Comparison of ENCODE assay signal across 17 mouse cellular contexts in the genomic region with DNA sequence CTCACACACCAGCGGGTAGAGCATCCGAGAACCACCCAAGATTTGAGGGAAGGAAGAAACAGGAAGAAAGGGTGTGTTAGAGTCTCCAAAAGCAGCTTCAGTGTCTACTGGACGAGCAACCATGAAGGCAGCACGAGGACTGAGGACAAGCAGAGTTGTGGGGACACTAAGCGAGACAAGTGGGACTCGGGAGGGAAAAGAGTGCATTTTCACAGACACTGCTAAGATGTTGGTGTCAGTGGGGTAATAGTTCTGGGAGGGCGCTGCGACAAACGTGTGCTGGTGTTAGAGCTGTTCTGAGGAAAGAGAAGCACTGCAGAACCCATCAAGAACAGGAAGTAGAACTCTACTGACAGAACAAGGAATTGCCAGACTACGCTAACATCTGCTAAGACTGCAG. TPM values are rescaled to one million over a fixed set of nuclear protein-coding genes. Genes with fewer than 3 reads are reported as not detected.
DNase-seq lines count a peak whose midpoint lies in the region; ATAC-seq and TF ChIP-seq lines count a peak whose summit lies in the region.
"Had no signal": no experiment of that assay in that cellular context is flagged by ENCODE, and none has a peak within 500 bp of the region (broad histone marks: within the 10 kb centered on the region; RNA-seq: fewer than 3 reads in every experiment).

No protein-coding gene starts in this region.

- H3K4me1 ChIP-seq in heart, adult 2 months (ENCODE audit: control insufficient read depth, insufficient read depth, low read length): peaks cover 15% of the 10 kb centered on the region
- no peaks in the 10 kb centered on the region for H3K4me1 ChIP-seq in lung, embryonic 14.5 days (ENCODE audit: insufficient read depth)
- H3K4me1 ChIP-seq in heart, embryonic 14.5 days (ENCODE audit: control insufficient read depth in 2 of 2, insufficient read depth in 2 of 2, low read length in 2 of 2): no peaks in the 10 kb centered on the region
- H3K4me1 ChIP-seq in small intestine, adult 2 months (ENCODE audit: control insufficient read depth, insufficient read depth, insufficient read length, low read length): no peaks in the 10 kb centered on the region
- H3K4me1 ChIP-seq: hindbrain, embryonic 13.5 days; limb, embryonic 12.5 days had no signal

- peak overlapping the region; percentile 85 for H3K27ac ChIP-seq in heart, adult 2 months
- H3K27ac ChIP-seq in lung, embryonic 14.5 days (ENCODE audit: low read depth): peak overlapping the region; percentile 80
- peak overlapping the region; percentile 69 to 80 for H3K27ac ChIP-seq in heart, embryonic 14.5 days (replicated peaks in 1 of 2; ENCODE audit: control insufficient read depth in 1 of 2, insufficient read depth in 1 of 2, low read depth in 2 of 2, low read length in 2 of 2)
- peak overlapping the region; percentile 36; the same call in 1 of the 2 replicates for H3K27ac ChIP-seq in small intestine, adult 2 months (ENCODE audit: insufficient read depth, low read depth, low read length)
- H3K27ac ChIP-seq: hindbrain, embryonic 13.5 days; limb, embryonic 12.5 days had no signal

- DNase-seq in heart, adult 2 months: peak in 1 of 2 experiments; percentile 13
- no peak for DNase-seq in heart, postnatal 4 days
- no peak for DNase-seq in lung, embryonic 14.5 days
- DNase-seq in lung, postnatal 25 days (ENCODE audit: low spot score): no peak
- no peak for DNase-seq in cerebellum, postnatal 10 days
- DNase-seq in cerebellum, postnatal 36 days: no peak
- DNase-seq: B cell, adult 2 months; cerebellum, adult 8-10 months; embryo, embryonic 11 days; gastrocnemius, postnatal 36 days; kidney, postnatal 25 days; lung, postnatal 14 days; midbrain, embryonic 14.5 days had no signal

- H3K9me3 ChIP-seq in lung, embryonic 14.5 days (ENCODE audit: low read depth, low read length): no peaks in the 10 kb centered on the region
- no peaks in the 10 kb centered on the region for H3K9me3 ChIP-seq in heart, embryonic 14.5 days (ENCODE audit: control insufficient read depth, low read length)
- H3K9me3 ChIP-seq: hindbrain, embryonic 13.5 days; limb, embryonic 12.5 days had no signal

- H3K4me2 ChIP-seq in lung, embryonic 14.5 days: no peak overlapping the region
- H3K4me2 ChIP-seq in heart, embryonic 14.5 days (ENCODE audit: low read length): no peak overlapping the region
- H3K4me2 ChIP-seq: hindbrain, embryonic 13.5 days; limb, embryonic 12.5 days had no signal

- H3K79me2 ChIP-seq in heart, adult 2 months (replicated peaks; ENCODE audit: control insufficient read depth, insufficient read depth, low read length): no peaks in the 10 kb centered on the region

- no peaks in the 10 kb centered on the region for H3K27me3 ChIP-seq in heart, adult 2 months (ENCODE audit: control insufficient read depth, insufficient read depth, low read length)
- no peaks in the 10 kb centered on the region for H3K27me3 ChIP-seq in lung, embryonic 14.5 days (ENCODE audit: insufficient read depth, low read length)
- no peaks in the 10 kb centered on the region for H3K27me3 ChIP-seq in heart, embryonic 14.5 days (ENCODE audit: control insufficient read depth, insufficient read depth, low read length)
- H3K27me3 ChIP-seq in small intestine, adult 2 months (ENCODE audit: control insufficient read depth, insufficient read depth, low read length): no peaks in the 10 kb centered on the region
- H3K27me3 ChIP-seq: hindbrain, embryonic 13.5 days; limb, embryonic 12.5 days had no signal

- WGBS in heart, adult 2 months: 56% methylated on average over 10 of the region's 10 CpGs
- WGBS in lung, embryonic 14.5 days: 88% methylated on average over 10 of the region's 10 CpGs
- 86% methylated on average over 10 of the region's 10 CpGs for WGBS in heart, embryonic 14.5 days
- 83% methylated on average over 10 of the region's 10 CpGs for WGBS in small intestine, adult 2 months

- TF ChIP-seq POLR2A in heart, adult 2 months (IDR thresholded peaks at IDR 0.05; ENCODE audit: insufficient read depth, low read depth, low read length): peak; percentile 36; the same call in 1 of the 2 replicates
- TF ChIP-seq POLR2A in small intestine, adult 2 months (IDR thresholded peaks at IDR 0.05; ENCODE audit: low read depth, low read length): no peak

- peaks cover 39% of the 10 kb centered on the region for H3K36me3 ChIP-seq in heart, adult 2 months (ENCODE audit: control insufficient read depth, insufficient read depth, low read length)
- H3K36me3 ChIP-seq in lung, embryonic 14.5 days (ENCODE audit: insufficient read depth): peaks cover 83% of the 10 kb centered on the region
- peaks cover 94% of the 10 kb centered on the region for H3K36me3 ChIP-seq in heart, embryonic 14.5 days (ENCODE audit: control insufficient read depth, insufficient read depth, low read length)
- peaks cover 65% of the 10 kb centered on the region for H3K36me3 ChIP-seq in small intestine, adult 2 months (ENCODE audit: control insufficient read depth, insufficient read depth, low read length)

- no peak for TF ChIP-seq EP300 in heart, adult 2 months (IDR thresholded peaks at IDR 0.05; ENCODE audit: insufficient read depth, low read depth, low read length)

- TF ChIP-seq CTCF in heart, adult 2 months (IDR thresholded peaks at IDR 0.05): peak; percentile 33; the same call in 1 of the 2 replicates
- no peak for TF ChIP-seq CTCF in lung, embryonic 14.5 days (IDR thresholded peaks at IDR 0.05; ENCODE audit: low read depth)
- TF ChIP-seq CTCF in small intestine, adult 2 months (IDR thresholded peaks at IDR 0.05; ENCODE audit: extremely low read depth, insufficient read length, insufficient replicate concordance, low read depth, low read length): no peak

- no peak for ATAC-seq in lung, embryonic 14.5 days (ENCODE audit: insufficient read depth)
- no peak for ATAC-seq in heart, embryonic 14.5 days (ENCODE audit: insufficient number of reproducible peaks, insufficient read depth, low FRiP score, low read depth)

- intact Hi-C loops in heart, adult 2 months (cut with DNase I): loop anchor here (2.0 kb wide), 1 partner anchor 32 kb away; a partner anchor contains a TSS

- no peak overlapping the region for H3K4me3 ChIP-seq in heart, adult 2 months
- no peak overlapping the region for H3K4me3 ChIP-seq in lung, embryonic 14.5 days (ENCODE audit: low read depth, low read length)
- no peak overlapping the region for H3K4me3 ChIP-seq in heart, embryonic 14.5 days (ENCODE audit: control insufficient read depth in 1 of 2, insufficient read depth in 1 of 2, low read depth in 1 of 2, low read length in 2 of 2)
- no peak overlapping the region for H3K4me3 ChIP-seq in small intestine, adult 2 months (ENCODE audit: low read depth, low read length)
- H3K4me3 ChIP-seq: hindbrain, embryonic 13.5 days; limb, embryonic 12.5 days had no signal

- H3K9ac ChIP-seq in heart, adult 2 months (ENCODE audit: low read depth, low read length): no peak overlapping the region
- H3K9ac ChIP-seq in lung, embryonic 14.5 days: no peak overlapping the region
- H3K9ac ChIP-seq in heart, embryonic 14.5 days (ENCODE audit: low read length): no peak overlapping the region
- H3K9ac ChIP-seq: hindbrain, embryonic 13.5 days; limb, embryonic 12.5 days had no signal

RNA-seq across cellular contexts. Expression of a gene that starts 32.6 kb away (rescaled TPM):
- 10 to 100 TPM; 33.3 to 38.7 TPM for total RNA-seq in heart, adult 2 months (2021)
- 12.6 and 24.4 TPM in 2 replicates for polyA plus RNA-seq in heart, adult 2 months (2012; rRNA removed)
- 10 to 100 TPM; 32.5 to 35.7 TPM for total RNA-seq in heart, postnatal 4 days (2021)
- polyA plus RNA-seq in lung, embryonic 14.5 days (2014; fragmentation: Nextera tagmentation; extraction: Ambion mirVana): 23.4 and 24.4 TPM in 2 replicates
- polyA plus RNA-seq in heart, embryonic 14.5 days (2014; fragmentation: Nextera tagmentation; extraction: Ambion mirVana): 23.8 TPM in 2 replicates
- 4.5 and 10.7 TPM in 2 replicates for polyA plus RNA-seq in small intestine, adult 2 months (2012; rRNA removed)

RNA-seq across cellular contexts. Expression of a gene that starts 46.2 kb away (rescaled TPM):
- total RNA-seq in heart, adult 2 months (2021): 1 to 10 TPM; 4.5 to 4.9 TPM
- 3.0 and 6.9 TPM in 2 replicates for polyA plus RNA-seq in heart, adult 2 months (2012; rRNA removed)
- total RNA-seq in heart, postnatal 4 days (2021): 10 to 100 TPM; 27.6 to 31.0 TPM
- 71.5 and 81.2 TPM in 2 replicates for polyA plus RNA-seq in lung, embryonic 14.5 days (2014; fragmentation: Nextera tagmentation; extraction: Ambion mirVana)
- polyA plus RNA-seq in heart, embryonic 14.5 days (2014; fragmentation: Nextera tagmentation; extraction: Ambion mirVana): 39.0 and 43.6 TPM in 2 replicates
- polyA plus RNA-seq in small intestine, adult 2 months (2012; rRNA removed): 4.2 and 7.9 TPM in 2 replicates
